Mouse (Mus musculus): ENCODE data around the gene Frat1. TPM values are rescaled to one million over a fixed set of nuclear protein-coding genes. Genes with fewer than 3 reads are reported as not detected.

Frat1 gene
- 24.6 and 25.8 TPM in 2 replicates for polyA plus RNA-seq (2015; fragmentation: Nextera tagmentation; extraction: Ambion mirVana)

GRCm38 (mm10) chr19:41829381-41830105, at the start of gene Frat1:
Gene Frat1, plus strand, starts transcription at chr19:41829970.

GRCm38 (mm10) chr19:41801742-41802369, 27.9 kb upstream of the Frat1 start, which contains the start of gene Arhgap19:
Gene Arhgap19, minus strand, starts transcription at chr19:41802047.

GRCm38 (mm10) chr19:41847992-41848851, 18.5 kb downstream of the Frat1 start, which contains the start of gene Frat2:
Gene Frat2, minus strand, starts transcription at chr19:41848132.

Other genes with a start within 250 kb of the Frat1 start
- gene Gm340, start 247.6 kb upstream of the Frat1 start, polyA plus RNA-seq (2015; fragmentation: Nextera tagmentation; extraction: Ambion mirVana), result 1.4 and 1.6 TPM in 2 replicates
- 0.13 and 0.28 TPM in 2 replicates for gene Slit1, start 86.3 kb upstream of the Frat1 start, polyA plus RNA-seq (2015; fragmentation: Nextera tagmentation; extraction: Ambion mirVana)
- 29.4 and 29.5 TPM in 2 replicates for gene Arhgap19, start 27.9 kb upstream of the Frat1 start, polyA plus RNA-seq (2015; fragmentation: Nextera tagmentation; extraction: Ambion mirVana)
- gene Frat2, start 18.2 kb downstream of the Frat1 start, polyA plus RNA-seq (2015; fragmentation: Nextera tagmentation; extraction: Ambion mirVana), result 11.7 and 12.3 TPM in 2 replicates
- gene Rrp12, start 66.2 kb downstream of the Frat1 start, polyA plus RNA-seq (2015; fragmentation: Nextera tagmentation; extraction: Ambion mirVana), result 8.0 TPM in 2 replicates
- gene Pgam1, start 82.0 kb downstream of the Frat1 start, polyA plus RNA-seq (2015; fragmentation: Nextera tagmentation; extraction: Ambion mirVana), result 136 and 152 TPM in 2 replicates
- 65.5 and 67.9 TPM in 2 replicates for gene Exosc1, start 103.5 kb downstream of the Frat1 start, polyA plus RNA-seq (2015; fragmentation: Nextera tagmentation; extraction: Ambion mirVana)
- 43.8 and 46.1 TPM in 2 replicates for gene Zdhhc16, start 103.5 kb downstream of the Frat1 start, polyA plus RNA-seq (2015; fragmentation: Nextera tagmentation; extraction: Ambion mirVana)
- gene Mms19, start 151.2 kb downstream of the Frat1 start, polyA plus RNA-seq (2015; fragmentation: Nextera tagmentation; extraction: Ambion mirVana), result 12.9 and 18.3 TPM in 2 replicates
- 6.5 and 9.7 TPM in 2 replicates for gene Ubtd1, start 151.8 kb downstream of the Frat1 start, polyA plus RNA-seq (2015; fragmentation: Nextera tagmentation; extraction: Ambion mirVana)
- 5.4 and 6.2 TPM in 2 replicates for gene Ankrd2, start 206.0 kb downstream of the Frat1 start, polyA plus RNA-seq (2015; fragmentation: Nextera tagmentation; extraction: Ambion mirVana)
- 0.81 and 1.1 TPM in 2 replicates for gene Hoga1, start 215.6 kb downstream of the Frat1 start, polyA plus RNA-seq (2015; fragmentation: Nextera tagmentation; extraction: Ambion mirVana)
- not detected in 2 replicates for gene 4933411K16Rik, start 222.3 kb downstream of the Frat1 start, polyA plus RNA-seq (2015; fragmentation: Nextera tagmentation; extraction: Ambion mirVana)